Mouse (Mus musculus) megakaryocyte-erythroid progenitor cell, adult 5-6 weeks (primary cell): ENCODE results near the gene Atp5l. TPM values are rescaled to one million over a fixed set of nuclear protein-coding genes. Genes with fewer than 3 reads are reported as not detected.

Source experiments
- ATAC-seq: replicated peaks from 2 replicates; pipeline ENCODE4 v1.8.0; 2016; ENCODE audit warnings: mild to moderate bottlenecking, inconsistent platforms; ENCODE audit not compliant: severe bottlenecking, poor library complexity, low FRiP score, low TSS enrichment
- total RNA-seq, 2 experiments: library from RNA; stranded (forward) in 1 of 2; stranded (reverse) in 1 of 2; fragments of 200-1000, 215-1000 nt in 1 of 2; fragments of >200 nt in 1 of 2; fragmentation: Nextera tagmentation in 1 of 2; gene quantifications; 2 replicates each; pipeline ENCODE4 v1.2.3; 2014 to 2017

The Atp5l gene
- total RNA-seq, 2 experiments from 2014 or later: 255 to 827 TPM

GRCm38 (mm10) chr9:44900402-44900801, 20.1 kb downstream of the Atp5l start:
- ATAC-seq: no peak

- no peak for ATAC-seq
Observed at GRCm38 (mm10) chr9:44899716-44900115, 20.8 kb downstream of the Atp5l start.

DNA sequence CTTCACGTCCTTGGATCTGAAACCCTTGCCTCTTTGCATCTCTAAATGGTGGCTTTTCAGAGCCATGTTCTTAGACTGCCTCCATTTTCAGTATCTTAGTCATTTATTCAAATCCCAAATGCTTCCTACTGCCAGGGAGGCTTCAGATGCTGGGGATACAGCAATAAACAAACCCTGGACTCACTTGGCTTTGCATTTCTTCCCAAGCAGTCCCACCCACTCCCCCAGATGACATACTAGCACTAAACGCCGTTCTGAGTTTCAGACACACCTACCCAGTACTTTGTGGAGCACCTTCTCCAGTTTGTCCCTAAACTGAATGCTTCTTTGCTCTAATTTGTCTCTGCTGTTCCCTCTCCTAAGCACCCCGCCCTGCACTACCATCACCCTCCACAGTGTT, 23.5 kb downstream of the Atp5l start:
- ATAC-seq: 0 out of 2 replicates have a peak, but pooled peaks have one; percentile 34

GRCm38 (mm10) chr9:44892664-44893063, 27.9 kb downstream of the Atp5l start:
- no peak for ATAC-seq

GRCm38 (mm10) chr9:44891210-44891609, 29.3 kb downstream of the Atp5l start:
- no peak for ATAC-seq

- peak; percentile 34; the same call in 1 of the 2 replicates for ATAC-seq
Observed at GRCm38 (mm10) chr9:44890122-44890521, 30.4 kb downstream of the Atp5l start.

- ATAC-seq: no peak
Observed at GRCm38 (mm10) chr9:44888114-44888624, 32.4 kb downstream of the Atp5l start.

- ATAC-seq: 0 out of 2 replicates have a peak, but pooled peaks have one; percentile 7
Observed at GRCm38 (mm10) chr9:44882981-44883569, 37.5 kb downstream of the Atp5l start.

GRCm38 (mm10) chr9:44882436-44882980, 38.0 kb downstream of the Atp5l start:
- peak; percentile 73 for ATAC-seq

- ATAC-seq: peak; percentile 66
Observed at GRCm38 (mm10) chr9:44881941-44882435, 38.6 kb downstream of the Atp5l start.

GRCm38 (mm10) chr9:44881221-44881871, 39.2 kb downstream of the Atp5l start, which contains the start of gene Kmt2a:
Kmt2a (minus strand) TSS chr9:44881296.
- ATAC-seq: peak; percentile 34

DNA sequence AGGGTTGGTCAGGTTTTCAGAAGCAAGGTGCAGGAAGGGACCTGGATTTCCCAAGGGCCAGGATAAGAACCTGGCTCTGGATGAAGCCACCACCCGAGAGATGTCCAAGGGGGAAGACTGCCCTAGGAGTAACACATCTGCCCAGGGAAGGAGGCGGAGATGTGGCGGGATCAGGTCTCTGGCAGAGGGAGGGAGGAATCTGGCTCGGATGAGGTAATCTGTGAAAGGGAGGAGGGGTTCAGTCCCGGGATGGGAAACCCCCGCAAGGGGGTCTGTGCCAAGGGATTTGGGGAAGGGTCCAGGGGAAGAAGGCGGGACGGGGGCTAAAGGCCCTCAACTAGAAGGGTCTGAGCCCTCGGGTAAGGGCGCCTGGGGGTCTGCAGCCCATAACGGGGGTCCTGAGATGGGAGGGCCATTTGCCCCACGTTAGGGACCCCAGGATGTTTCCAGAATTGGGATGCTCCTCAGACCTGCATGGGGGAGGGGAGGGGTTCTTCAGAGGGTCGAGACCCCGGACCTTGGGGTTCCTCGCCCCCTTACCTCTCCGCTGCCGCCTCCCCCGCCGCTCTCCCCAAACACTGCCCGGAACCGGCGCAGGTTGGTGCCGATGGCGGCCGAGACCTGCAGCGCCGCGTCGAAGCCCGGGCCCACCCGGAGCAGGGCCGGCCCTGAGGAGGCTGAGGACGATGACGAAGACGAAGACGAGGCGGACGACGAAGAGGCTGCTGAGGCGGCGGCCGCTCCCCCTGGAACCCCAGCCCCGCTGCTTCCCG, 40.0 kb downstream of the Atp5l start:
- no peak for ATAC-seq

GRCm38 (mm10) chr9:44879694-44880271, 40.8 kb downstream of the Atp5l start:
- ATAC-seq: no peak

GRCm38 (mm10) chr9:44878776-44879500, 41.6 kb downstream of the Atp5l start:
- ATAC-seq: no peak

DNA sequence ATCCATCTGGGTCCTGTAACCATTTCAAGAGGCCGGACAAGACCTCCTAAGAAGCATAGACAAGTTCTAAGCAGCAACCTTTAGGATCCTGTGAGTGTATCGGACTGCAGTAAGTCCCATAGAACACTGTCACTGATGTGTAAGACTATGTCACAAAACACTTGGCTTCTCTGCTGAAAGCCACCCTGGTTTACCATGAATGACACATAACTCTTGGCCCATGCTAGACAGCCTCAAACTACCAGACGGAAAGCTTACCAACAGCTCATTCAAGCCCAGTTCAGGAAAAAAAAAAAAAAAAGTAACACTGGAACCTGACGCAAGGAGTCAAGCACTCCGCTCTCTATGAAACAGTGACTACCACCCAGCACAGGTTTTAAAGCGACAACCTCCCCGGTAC, 42.9 kb downstream of the Atp5l start:
- ATAC-seq: no peak

- ATAC-seq: no peak
Observed at GRCm38 (mm10) chr9:44875476-44875875, 45.1 kb downstream of the Atp5l start.

- no peak for ATAC-seq
Observed at GRCm38 (mm10) chr9:44874198-44874597, 46.3 kb downstream of the Atp5l start.

GRCm38 (mm10) chr9:44873665-44874064, 46.9 kb downstream of the Atp5l start:
- no peak for ATAC-seq
